Comparison of ENCODE assay signal across 22 mouse cellular contexts in the genomic region with DNA sequence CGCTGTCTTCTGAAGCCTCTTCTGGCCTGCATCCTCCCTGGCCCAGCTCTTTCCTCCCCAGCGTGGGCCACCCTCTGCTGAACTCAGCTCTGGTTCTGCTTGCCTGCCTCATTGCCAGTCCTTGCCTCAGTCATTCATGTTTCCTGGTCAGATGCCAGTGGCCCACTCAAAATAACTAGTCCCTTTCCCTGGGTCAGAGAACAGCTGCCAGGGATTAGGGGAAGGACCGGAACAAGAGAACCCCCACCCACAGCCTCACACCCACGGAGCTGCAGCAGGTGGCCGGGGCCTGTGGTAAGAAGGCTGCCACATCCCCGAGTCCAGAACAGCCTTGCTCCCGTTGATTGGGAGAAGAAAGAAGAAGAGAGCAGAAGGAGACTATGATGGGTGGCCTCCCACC. TPM values are rescaled to one million over a fixed set of nuclear protein-coding genes. Genes with fewer than 3 reads are reported as not detected.
A peak's percentile ranks its signal among the peaks of the same experiment; 100 is the strongest.
DNase-seq lines count a peak whose midpoint lies in the region; ATAC-seq and TF ChIP-seq lines count a peak whose summit lies in the region.
"Had no signal": no experiment of that assay in that cellular context is flagged by ENCODE, and none has a peak within 500 bp of the region (broad histone marks: within the 10 kb centered on the region; RNA-seq: fewer than 3 reads in every experiment).

No protein-coding gene starts in this region.

- H3K27me3 ChIP-seq in limb, embryonic 14.5 days (ENCODE audit: control insufficient read depth, insufficient read depth, low read length), result no peaks in the 10 kb centered on the region
- H3K27me3 ChIP-seq in limb, embryonic 10.5 days (ENCODE audit: low read depth, poor library complexity, severe bottlenecking), result no peaks in the 10 kb centered on the region
- H3K27me3 ChIP-seq in C2C12 (ENCODE audit: control insufficient read depth, insufficient read depth, insufficient read length), result no peaks in the 10 kb centered on the region
- no peaks in the 10 kb centered on the region for H3K27me3 ChIP-seq in myocyte (ENCODE audit: control insufficient read depth, insufficient read depth, insufficient read length)
- H3K27me3 ChIP-seq: CH12.LX; embryonic facial prominence, embryonic 13.5 days; forebrain, embryonic 13.5 days; forebrain, embryonic 15.5 days had no signal

- no peak overlapping the region for H3K27ac ChIP-seq in limb, embryonic 14.5 days (replicated peaks; ENCODE audit: low read depth, low read length)
- H3K27ac ChIP-seq in limb, embryonic 10.5 days, result no peak overlapping the region
- H3K27ac ChIP-seq: embryonic facial prominence, embryonic 13.5 days; forebrain, embryonic 13.5 days; forebrain, embryonic 15.5 days had no signal

- peak; percentile 8 for DNase-seq in limb, embryonic 14.5 days (ENCODE audit: low spot score)
- DNase-seq in limb, embryonic 10.5 days (ENCODE audit: low spot score), result no peak
- DNase-seq in Muller cell, postnatal 12 days (ENCODE audit: inconsistent ontology term), result peak; percentile 18
- no peak for DNase-seq in adrenal gland, adult 18-20 months (ENCODE audit: low spot score in 2 of 2)
- DNase-seq in left cerebral cortex, postnatal 36 days (ENCODE audit: low spot score in 2 of 2), result no peak
- DNase-seq: adrenal gland, adult 8-10 months; adrenal gland, postnatal 14 days; adrenal gland, postnatal 36 days; cerebellum, adult 11-12 months; cerebellum, adult 2 months; cerebellum, adult 9-10 months; cerebellum, postnatal 10 days; cerebellum, postnatal 25 days; forebrain, postnatal 0 days had no signal

- H3K4me1 ChIP-seq in limb, embryonic 14.5 days (ENCODE audit: control insufficient read depth, insufficient read depth, low read length), result peaks cover 4% of the 10 kb centered on the region; the same call in 1 of the 2 replicates
- H3K4me1 ChIP-seq in limb, embryonic 10.5 days, result peaks cover 12% of the 10 kb centered on the region
- H3K4me1 ChIP-seq: forebrain, embryonic 15.5 days had no signal

- H3K79me2 ChIP-seq in C2C12 (ENCODE audit: control insufficient read depth, insufficient read depth), result no peaks in the 10 kb centered on the region
- no peaks in the 10 kb centered on the region for H3K79me2 ChIP-seq in myocyte (ENCODE audit: control insufficient read depth, insufficient read depth)

- H3K36me3 ChIP-seq in limb, embryonic 14.5 days (ENCODE audit: control insufficient read depth, insufficient read depth, low read length), result no peaks in the 10 kb centered on the region
- H3K36me3 ChIP-seq in limb, embryonic 10.5 days, result no peaks in the 10 kb centered on the region
- H3K36me3 ChIP-seq in C2C12 (ENCODE audit: control insufficient read depth, insufficient read depth) (no peaks in the 10 kb centered on the region), myocyte (ENCODE audit: control insufficient read depth, insufficient read depth) (no peaks in the 10 kb centered on the region)
- H3K36me3 ChIP-seq: embryonic facial prominence, embryonic 13.5 days; forebrain, embryonic 15.5 days; G1E had no signal

- no peak overlapping the region for H3K4me3 ChIP-seq in limb, embryonic 14.5 days (replicated peaks; ENCODE audit: low read length)
- H3K4me3 ChIP-seq in limb, embryonic 10.5 days, result no peak overlapping the region
- H3K4me3 ChIP-seq in C2C12 (ENCODE audit: insufficient read depth, poor library complexity, severe bottlenecking), result no peak overlapping the region
- no peak overlapping the region for H3K4me3 ChIP-seq in myocyte
- H3K4me3 ChIP-seq: embryonic facial prominence, embryonic 13.5 days; forebrain, embryonic 13.5 days; forebrain, embryonic 15.5 days had no signal

- peak; percentile 20; the same call in 1 of the 2 replicates for ATAC-seq in limb, embryonic 14.5 days (ENCODE audit: low FRiP score, low read depth)
- ATAC-seq: CD4-positive, CD25-positive, alpha-beta regulatory T cell, adult 4 months; forebrain, embryonic 13.5 days; forebrain, embryonic 15.5 days; forebrain, postnatal 0 days had no signal

- no peak overlapping the region for H3K4me2 ChIP-seq in limb, embryonic 14.5 days (replicated peaks; ENCODE audit: low read depth, low read length, severe bottlenecking)
- no peak overlapping the region for H3K4me2 ChIP-seq in myocyte (ENCODE audit: low read depth)
- H3K4me2 ChIP-seq: embryonic facial prominence, embryonic 13.5 days; forebrain, embryonic 13.5 days; forebrain, embryonic 15.5 days had no signal

- WGBS in limb, embryonic 14.5 days, result 73% methylated on average over 7 of the region's 7 CpGs
- 87% methylated on average over 7 of the region's 7 CpGs for WGBS in limb, embryonic 10.5 days

- no peaks in the 10 kb centered on the region for H3K9me3 ChIP-seq in limb, embryonic 14.5 days (ENCODE audit: control insufficient read depth, low read length)
- H3K9me3 ChIP-seq in limb, embryonic 10.5 days (replicated peaks), result no peaks in the 10 kb centered on the region
- H3K9me3 ChIP-seq: embryonic facial prominence, embryonic 13.5 days; forebrain, embryonic 13.5 days; forebrain, embryonic 15.5 days; G1E had no signal

- no peaks in the 10 kb centered on the region for H3K79me3 ChIP-seq in C2C12 (ENCODE audit: low read depth)

- intact Hi-C loops in left cerebral cortex, postnatal 36 days (cut with DNase I), result no loop called here

- H3ac ChIP-seq in C2C12 (ENCODE audit: control insufficient read depth, insufficient read length, low read depth), result no peak overlapping the region
- no peak overlapping the region for H3ac ChIP-seq in myocyte (ENCODE audit: control insufficient read depth, insufficient read length)

- H3K9ac ChIP-seq in limb, embryonic 14.5 days (ENCODE audit: low read depth, low read length, severe bottlenecking), result no peak overlapping the region
- H3K9ac ChIP-seq: embryonic facial prominence, embryonic 13.5 days; forebrain, embryonic 13.5 days; forebrain, embryonic 15.5 days; forebrain, postnatal 0 days had no signal

- TF ChIP-seq CTCF in C2C12 (IDR thresholded peaks at IDR 0.05; ENCODE audit: control insufficient read depth, insufficient read depth, insufficient read length), result no peak

- TF ChIP-seq POLR2A in limb, embryonic 14.5 days (IDR thresholded peaks at IDR 0.05; ENCODE audit: borderline replicate concordance, extremely low read depth, insufficient read depth, insufficient read length), result no peak
- TF ChIP-seq POLR2A in myocyte (IDR thresholded peaks at IDR 0.05; ENCODE audit: insufficient read length, low read depth), result peak; percentile 43

TF ChIP-seq in C2C12, 6 proteins besides CTCF, POLR2A, EP300 and RAD21:
- TF ChIP-seq FOSL1 (IDR thresholded peaks at IDR 0.05; ENCODE audit: insufficient read depth, low read length, poor library complexity, severe bottlenecking), result no peak
- peak; percentile 59 for TF ChIP-seq MYOD1 (IDR thresholded peaks at IDR 0.05; ENCODE audit: control insufficient read depth, insufficient read length, low read depth)

TF ChIP-seq in myocyte, 11 proteins besides CTCF, POLR2A, EP300 and RAD21:
- TF ChIP-seq MYOD1 (IDR thresholded peaks at IDR 0.05; ENCODE audit: control insufficient read depth in 1 of 3, insufficient read length in 2 of 3, low read depth in 2 of 3) (peak; percentile 46 to 98 (median 98)), REST (IDR thresholded peaks at IDR 0.05; ENCODE audit: insufficient read depth, insufficient read length) (no peak), SRF (IDR thresholded peaks at IDR 0.05; ENCODE audit: control insufficient read depth, insufficient read length, low read depth) (no peak), CEBPB (IDR thresholded peaks at IDR 0.05; ENCODE audit: insufficient read depth, poor library complexity, severe bottlenecking) (peak; percentile 84; the same call in 1 of the 2 replicates), POLR2AphosphoS2 (IDR thresholded peaks at IDR 0.05; ENCODE audit: insufficient read length, low read depth) (no peak), USF1 (IDR thresholded peaks at IDR 0.05; ENCODE audit: low read depth) (no peak), MYOG (IDR thresholded peaks at IDR 0.05; ENCODE audit: control insufficient read depth in 1 of 3, insufficient read depth in 1 of 3, insufficient read length in 2 of 3, low read depth in 2 of 3) (peak; percentile 94 to 99 (median 98)), TCF3 (IDR thresholded peaks at IDR 0.05; ENCODE audit: insufficient read length, low read depth) (peak; percentile 91), TCF12 (IDR thresholded peaks at IDR 0.05; ENCODE audit: insufficient read depth, poor library complexity, severe bottlenecking) (peak; percentile 97), MAX (IDR thresholded peaks at IDR 0.05; ENCODE audit: low read depth) (no peak), E2F4 (IDR thresholded peaks at IDR 0.05; ENCODE audit: insufficient read depth) (no peak)

RNA-seq across cellular contexts. Expression of gene Cfap20, which starts 33.6 kb away (rescaled TPM):
- polyA plus RNA-seq in limb, embryonic 14.5 days (2012; rRNA removed), result 154 and 161 TPM in 2 replicates
- 158 and 168 TPM in 2 replicates for polyA plus RNA-seq in limb, embryonic 14.5 days (2014; fragmentation: Nextera tagmentation; extraction: Ambion mirVana)
- 134 and 143 TPM in 2 replicates for polyA plus RNA-seq in limb, embryonic 10.5 days (2016; fragmentation: Nextera tagmentation; extraction: Ambion mirVana)
- polyA plus RNA-seq in C2C12 (2012; fragmentation: generic; extraction: Trizol) (45.0 TPM), myocyte (2012; fragmentation: generic; extraction: Trizol) (39.9 TPM)
- total RNA-seq in adrenal gland, adult 18-20 months (2021), result 10 to 100 TPM; 25.8 to 33.6 TPM
- total RNA-seq in left cerebral cortex, postnatal 36 days (2021), result 10 to 100 TPM; 49.3 to 66.1 TPM

RNA-seq across cellular contexts. Expression of gene Mmp15, which starts 49.0 kb away (rescaled TPM):
- polyA plus RNA-seq in limb, embryonic 14.5 days (2012; rRNA removed), result 12.6 and 16.9 TPM in 2 replicates
- 10.5 and 11.8 TPM in 2 replicates for polyA plus RNA-seq in limb, embryonic 14.5 days (2014; fragmentation: Nextera tagmentation; extraction: Ambion mirVana)
- polyA plus RNA-seq in limb, embryonic 10.5 days (2016; fragmentation: Nextera tagmentation; extraction: Ambion mirVana), result 9.5 and 10.3 TPM in 2 replicates
- polyA plus RNA-seq in C2C12 (2012; fragmentation: generic; extraction: Trizol) (6.0 TPM), myocyte (2012; fragmentation: generic; extraction: Trizol) (45.1 TPM)
- 1 to 10 TPM; 5.6 to 8.9 TPM for total RNA-seq in adrenal gland, adult 18-20 months (2021)
- total RNA-seq in left cerebral cortex, postnatal 36 days (2021), result 10 to 100 TPM; 18.9 to 19.6 TPM

Comparison
In these comparisons a context has a peak if more than half of its experiments do, and no peak if none do; other contexts are left out.
1. DNase-seq: peak in limb, embryonic 14.5 days (single experiment) and Muller cell, postnatal 12 days (single experiment); none in limb, embryonic 10.5 days (single experiment), adrenal gland, adult 18-20 months (0 of 2) and left cerebral cortex, postnatal 36 days (0 of 2).